Mouse (Mus musculus) thymus, postnatal 14 days (tissue): Measurements from ENCODE around the gene Nsun4.

Source experiments
- DNase-seq: peaks from one replicate; pipeline ENCODE4 v3.0.0; 2021

Gene Nsun4

GRCm38 (mm10) chr4:116047681-116048080 lies 6.0 kb downstream of the Nsun4 start:
- no peak for DNase-seq

GRCm38 (mm10) chr4:116046604-116047003 lies 7.1 kb downstream of the Nsun4 start:
- DNase-seq, result no peak

GRCm38 (mm10) chr4:116042186-116042585 lies 11.5 kb downstream of the Nsun4 start:
- DNase-seq, result no peak

GRCm38 (mm10) chr4:116040466-116040865 lies 13.2 kb downstream of the Nsun4 start:
- no peak for DNase-seq

- no peak for DNase-seq
Observed at GRCm38 (mm10) chr4:116033374-116033773, 20.3 kb downstream of the Nsun4 start.

GRCm38 (mm10) chr4:116032906-116033305 lies 20.8 kb downstream of the Nsun4 start:
- DNase-seq, result no peak

- DNase-seq, result no peak
Observed at GRCm38 (mm10) chr4:116017902-116018746, 35.6 kb downstream of the Nsun4 start, which contains the start of gene Faah. Gene Faah, minus strand, starts transcription at chr4:116017926.

GRCm38 (mm10) chr4:116017300-116017901 lies 36.3 kb downstream of the Nsun4 start:
- DNase-seq, result peak; percentile 81

- no peak for DNase-seq
Observed at GRCm38 (mm10) chr4:116016862-116017299, 36.8 kb downstream of the Nsun4 start.

GRCm38 (mm10) chr4:116016396-116016795 lies 37.3 kb downstream of the Nsun4 start:
- DNase-seq, result no peak

GRCm38 (mm10) chr4:116015996-116016395 lies 37.7 kb downstream of the Nsun4 start:
- no peak for DNase-seq

GRCm38 (mm10) chr4:116015502-116015901 lies 38.2 kb downstream of the Nsun4 start:
- no peak for DNase-seq

- no peak for DNase-seq
Observed at GRCm38 (mm10) chr4:116010186-116010585, 43.5 kb downstream of the Nsun4 start.

GRCm38 (mm10) chr4:116001206-116001605 lies 52.5 kb downstream of the Nsun4 start:
- no peak for DNase-seq

GRCm38 (mm10) chr4:116000671-116001070 lies 53.0 kb downstream of the Nsun4 start:
- no peak for DNase-seq

- DNase-seq, result no peak
Observed at GRCm38 (mm10) chr4:115996729-115997128, 56.9 kb downstream of the Nsun4 start.

GRCm38 (mm10) chr4:115995376-115995730 lies 58.3 kb downstream of the Nsun4 start:
- DNase-seq, result no peak

- DNase-seq, result no peak
Observed at GRCm38 (mm10) chr4:115994662-115995375, 58.9 kb downstream of the Nsun4 start.

- no peak for DNase-seq
Observed at GRCm38 (mm10) chr4:115989382-115989781, 64.3 kb downstream of the Nsun4 start.

- no peak for DNase-seq
Observed at GRCm38 (mm10) chr4:115987858-115988530, 65.7 kb downstream of the Nsun4 start.

- no peak for DNase-seq
Observed at GRCm38 (mm10) chr4:115987436-115987835, 66.2 kb downstream of the Nsun4 start.

GRCm38 (mm10) chr4:115984967-115985366 lies 68.7 kb downstream of the Nsun4 start:
- DNase-seq, result peak; percentile 16

- peak; percentile 78 for DNase-seq
Observed at GRCm38 (mm10) chr4:115984111-115984510, 69.6 kb downstream of the Nsun4 start.
